Mouse (Mus musculus) central nervous system, embryonic 18 days (tissue): ENCODE data around the gene Fastkd2. TPM values are rescaled to one million over a fixed set of nuclear protein-coding genes. Genes with fewer than 3 reads are reported as not detected.

Experiments used
- polyA plus RNA-seq: library from polyadenylated mRNA; depleted of rRNA; stranded (reverse); fragments of >200 nt; gene quantifications from 2 replicates; pipeline ENCODE4 v1.2.3, GENCODE M21; 2012; rRNA removed

Gene Fastkd2
- 16.0 and 17.5 TPM in 2 replicates for polyA plus RNA-seq

GRCm38 (mm10) chr1:63730240-63730771, at the start of gene Fastkd2, which contains the start of gene Mdh1b:
Gene Fastkd2 (plus strand): TSS chr1:63730614.
Gene Mdh1b (minus strand): TSS chr1:63730318.

DNA sequence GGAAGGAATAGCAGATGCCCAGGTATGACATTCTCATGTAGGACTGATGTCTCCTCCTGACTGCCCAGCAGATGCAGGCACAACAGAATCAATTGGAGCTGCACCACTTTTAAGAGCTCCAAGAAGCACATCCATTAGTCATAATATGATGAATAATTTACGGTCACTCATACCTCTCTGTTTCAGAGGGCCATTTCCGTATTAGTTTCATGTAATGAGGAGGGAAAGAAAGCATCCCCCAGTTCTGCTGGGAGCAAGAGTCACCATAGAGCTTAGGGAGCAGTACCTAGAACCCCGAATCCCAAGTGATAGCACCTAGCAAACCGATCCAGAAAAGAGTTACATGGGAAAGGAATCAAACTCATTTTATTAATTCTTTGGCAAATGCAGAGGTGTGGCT, 43.6 kb upstream of the Fastkd2 start, which contains the start of gene Dytn:
Dytn (minus strand) TSS at position 101 of the 400 bp plus-strand sequence.

GRCm38 (mm10) chr1:63769167-63769566, 38.8 kb downstream of the Fastkd2 start, which contains the start of gene 4933402D24Rik:
Gene 4933402D24Rik (minus strand): TSS chr1:63769267.

Other genes with a start within 250 kb of the Fastkd2 start
- 0.05 TPM in 1 of 2 replicates, not detected in the other for gene Gm39653, start 114.6 kb upstream of the Fastkd2 start, polyA plus RNA-seq
- gene Dytn, start 43.7 kb upstream of the Fastkd2 start, polyA plus RNA-seq = 0.04 and 0.15 TPM in 2 replicates
- 0.28 and 0.47 TPM in 2 replicates for gene Mdh1b, start 296 bp upstream of the Fastkd2 start, polyA plus RNA-seq
- gene 4933402D24Rik, start 38.7 kb downstream of the Fastkd2 start, polyA plus RNA-seq = 0.05 and 0.11 TPM in 2 replicates